Mouse (Mus musculus) layer of hippocampus, postnatal 25 days (tissue): ENCODE measurements around the gene Cdk9. TPM values are rescaled to one million over a fixed set of nuclear protein-coding genes. Genes with fewer than 3 reads are reported as not detected.

Experiments
- DNase-seq, 2 experiments: peaks; one replicate each; pipeline ENCODE4 v3.0.0; 2022; ENCODE audit warnings: mixed read lengths in 2 of 2, low spot score in 1 of 2; ENCODE audit errors: extremely low spot score in 1 of 2
- total RNA-seq, 2 experiments: library from RNA; stranded (reverse); gene quantifications; 2 replicates each; pipeline ENCODE4 v1.2.3; 2021

Gene Cdk9
- total RNA-seq, 2 experiments from 2014 or later, result 96.0 to 106 TPM

DNA sequence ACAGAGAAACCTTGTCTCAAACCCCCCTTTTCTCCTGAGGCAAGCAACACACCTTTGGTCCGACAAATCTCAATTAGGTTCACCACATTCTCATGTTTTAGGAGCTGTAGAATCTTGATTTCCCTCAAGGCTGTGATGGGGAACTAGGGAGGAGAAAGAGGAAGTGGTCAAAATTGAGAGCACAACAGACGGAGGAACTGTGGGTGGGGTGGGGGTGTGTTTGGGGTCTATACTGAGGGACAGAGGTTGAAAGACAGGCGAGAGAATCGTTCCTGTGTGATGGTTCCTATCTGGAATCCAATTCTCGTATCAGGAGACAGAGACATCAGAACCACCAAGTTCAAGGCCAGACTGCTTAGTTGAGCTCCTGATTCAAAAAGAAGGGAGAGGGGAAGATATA is 2.5 kb downstream of the Cdk9 start:
- no peak for DNase-seq

DNA sequence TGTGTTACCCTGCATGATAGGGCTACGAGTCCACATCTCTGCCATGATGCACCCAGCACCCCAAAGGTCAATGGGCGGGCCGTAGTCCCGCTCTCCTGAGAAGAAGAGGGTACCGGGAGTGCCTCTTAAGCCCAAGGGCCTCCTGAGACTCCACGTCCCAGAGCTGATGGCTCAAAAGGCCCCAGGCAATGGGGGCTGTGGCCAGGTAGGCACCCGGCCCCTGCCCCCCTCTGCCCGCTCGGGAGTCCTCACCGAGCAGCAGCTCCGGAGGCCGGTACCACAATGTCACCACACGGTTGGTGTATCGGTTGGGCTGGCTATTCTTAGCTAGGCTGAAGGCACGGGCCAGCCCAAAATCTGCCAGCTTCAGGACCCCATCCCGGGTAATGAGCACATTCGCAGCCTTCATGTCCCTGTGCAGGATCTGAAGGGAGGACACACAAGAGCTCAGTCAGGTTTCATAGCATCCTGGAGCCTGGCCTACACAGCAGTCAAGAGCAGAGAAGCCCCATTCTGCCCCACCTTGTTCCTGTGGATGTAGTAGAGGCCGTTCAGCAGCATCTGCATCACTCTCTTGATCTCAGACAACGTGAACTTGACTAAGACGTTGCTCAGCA is 3.2 kb downstream of the Cdk9 start:
- no peak for DNase-seq

DNA sequence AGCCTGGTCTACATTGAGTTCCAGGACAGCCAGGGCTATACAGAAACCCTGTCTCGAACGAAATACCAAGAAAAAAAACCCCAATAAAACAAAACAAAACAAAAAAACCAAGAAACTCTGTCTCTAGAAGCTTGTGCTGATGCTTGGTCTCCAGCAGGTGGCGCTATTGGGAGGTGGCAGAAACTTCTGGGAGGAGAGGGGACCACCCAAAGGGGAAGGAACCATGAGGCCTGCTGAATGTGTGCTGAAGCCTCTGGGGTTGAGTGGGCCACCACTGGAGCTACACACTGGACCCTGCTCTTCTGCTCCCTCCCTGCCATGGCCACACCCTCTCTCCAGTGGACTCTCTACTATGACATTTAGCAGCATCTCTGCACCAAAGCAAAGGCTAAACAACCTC is 4.2 kb downstream of the Cdk9 start:
- peak; percentile 36 to 69 for DNase-seq

DNA sequence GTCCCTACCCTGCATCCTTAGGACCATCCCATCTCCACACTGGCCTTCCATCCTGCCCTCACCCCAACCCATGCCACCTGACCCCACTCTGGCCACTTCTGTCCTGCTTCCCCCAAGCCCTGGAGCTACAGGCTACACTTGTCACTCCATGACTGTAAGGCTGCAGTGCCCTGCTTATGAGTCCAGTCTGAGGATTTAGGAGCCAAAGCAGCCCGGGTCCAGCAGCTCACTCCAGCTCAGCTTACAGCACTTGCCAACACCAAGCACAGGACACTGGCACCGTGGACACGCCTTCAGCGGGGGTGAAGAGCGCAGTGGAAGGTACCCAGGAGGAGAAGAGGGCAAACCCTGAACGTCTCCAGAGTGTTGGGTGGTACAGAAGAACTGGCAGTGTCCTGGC is 5.9 kb downstream of the Cdk9 start:
- DNase-seq, result no peak

DNA sequence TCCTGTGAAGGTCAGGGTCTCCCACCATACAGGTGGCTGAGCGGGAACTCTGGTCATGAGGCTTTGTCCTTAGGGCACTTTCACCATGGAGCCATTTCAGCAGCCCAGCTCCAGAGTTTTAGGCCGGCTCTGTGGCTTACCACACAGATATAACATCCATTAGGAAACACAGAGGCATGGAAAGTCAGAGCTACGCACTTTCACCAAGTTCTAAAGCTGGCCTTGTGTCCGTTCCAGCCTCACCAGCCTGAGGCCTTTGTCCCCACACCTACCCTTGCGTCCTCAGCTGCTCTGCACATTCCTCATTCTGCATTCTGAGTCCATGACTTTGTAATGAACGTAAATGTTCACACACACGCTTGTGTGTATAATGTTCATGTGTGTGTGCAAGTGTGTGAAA is 7.9 kb downstream of the Cdk9 start:
- DNase-seq, result no peak

DNA sequence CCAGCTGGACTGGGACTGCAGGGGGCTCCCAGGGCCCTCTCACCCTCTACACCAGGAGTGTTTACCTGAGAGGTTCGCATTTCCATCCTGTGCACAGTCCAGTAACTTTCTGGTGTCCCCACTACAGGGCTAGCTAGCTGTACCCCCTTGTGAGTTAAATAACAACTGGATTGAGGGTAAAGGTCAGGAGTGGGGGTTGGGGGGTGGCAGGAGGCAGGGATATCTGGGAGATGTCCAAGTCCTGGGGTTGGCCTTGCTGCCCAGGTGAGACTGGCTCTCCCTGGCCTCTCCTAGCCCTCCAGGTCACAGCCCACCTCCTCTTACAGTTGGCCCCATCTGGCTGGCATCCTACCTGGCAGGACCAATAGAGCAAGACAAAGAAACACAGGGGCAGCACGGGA is 8.9 kb downstream of the Cdk9 start, which contains the start of gene Fpgs:
Gene Fpgs, minus strand, starts transcription at position 125 of the 401 bp plus-strand sequence.
- DNase-seq, result no peak

DNA sequence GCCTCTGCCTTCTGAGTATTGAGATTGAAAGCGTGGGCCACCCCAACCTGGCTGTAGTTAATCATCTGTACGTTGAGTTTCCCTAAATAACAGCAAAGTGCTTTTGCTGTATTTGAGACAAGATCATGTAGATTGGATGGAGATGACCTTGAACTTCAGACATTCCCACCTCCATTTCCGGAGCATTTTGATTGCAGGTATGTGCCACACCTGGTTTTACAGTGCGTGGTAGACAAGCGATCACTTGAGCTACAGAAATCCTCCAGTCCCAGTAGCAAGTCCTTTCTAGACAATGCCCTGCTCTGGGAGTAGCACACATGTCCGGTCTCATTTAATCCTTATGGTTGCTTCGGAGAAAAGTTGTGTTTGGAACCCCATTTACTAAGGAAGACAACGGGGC is 9.8 kb downstream of the Cdk9 start:
- DNase-seq, result no peak

DNA sequence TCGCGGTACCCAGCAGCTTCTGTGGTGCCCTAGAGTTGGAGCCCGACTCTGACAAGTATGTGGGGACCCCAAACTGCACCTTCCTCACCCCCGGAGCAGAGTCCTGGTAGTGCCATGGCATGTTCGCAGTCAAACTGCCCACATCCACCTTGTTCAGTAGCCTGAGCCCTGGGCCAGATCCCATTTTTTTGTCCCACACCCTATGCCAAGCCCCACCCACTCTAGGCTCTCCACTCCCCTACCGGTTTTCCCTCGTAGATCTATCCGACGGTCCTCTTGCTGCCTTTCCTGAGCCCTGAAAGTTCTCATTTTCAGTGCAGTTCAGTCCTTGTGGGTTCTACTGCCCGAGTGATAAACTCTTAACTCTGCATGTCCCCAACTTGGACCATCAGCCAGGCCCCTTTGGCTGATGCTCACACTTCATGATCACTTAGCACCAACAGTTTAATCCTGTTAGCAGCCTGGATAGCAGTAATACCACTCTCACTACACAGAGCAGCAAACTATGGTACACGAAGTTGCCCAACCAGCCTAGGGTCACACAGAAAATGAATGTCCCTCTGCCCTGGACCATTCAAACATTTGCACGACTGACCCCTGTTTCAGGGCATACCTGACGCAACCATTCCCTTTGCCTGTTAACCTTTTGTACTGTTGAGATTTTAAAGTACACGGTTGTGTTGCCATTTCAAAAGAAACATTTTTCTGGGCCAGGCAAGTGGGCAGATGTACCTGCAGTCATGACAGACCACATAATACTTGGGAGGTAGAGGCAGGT is 11.7 kb downstream of the Cdk9 start:
- no peak for DNase-seq

DNA sequence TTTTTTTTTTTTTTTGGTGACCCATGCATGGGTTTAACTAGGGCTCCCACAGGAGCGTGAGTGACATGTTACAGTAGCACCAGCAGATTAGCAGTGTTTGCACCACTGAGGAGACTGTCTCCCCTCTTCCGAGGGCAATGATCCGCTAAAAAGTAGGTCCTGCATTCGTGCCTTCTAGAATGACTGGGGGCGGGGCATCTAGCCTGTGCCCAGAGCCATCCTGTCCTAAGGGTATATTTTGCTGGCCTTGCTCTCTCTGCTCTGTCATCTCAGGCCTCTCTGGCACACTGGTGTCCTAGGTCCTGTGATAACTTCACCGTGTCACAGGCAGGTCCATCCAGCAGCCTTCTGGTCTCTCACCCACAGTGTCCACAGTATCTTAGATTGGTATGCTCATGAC is 13.2 kb downstream of the Cdk9 start:
- DNase-seq, result no peak

DNA sequence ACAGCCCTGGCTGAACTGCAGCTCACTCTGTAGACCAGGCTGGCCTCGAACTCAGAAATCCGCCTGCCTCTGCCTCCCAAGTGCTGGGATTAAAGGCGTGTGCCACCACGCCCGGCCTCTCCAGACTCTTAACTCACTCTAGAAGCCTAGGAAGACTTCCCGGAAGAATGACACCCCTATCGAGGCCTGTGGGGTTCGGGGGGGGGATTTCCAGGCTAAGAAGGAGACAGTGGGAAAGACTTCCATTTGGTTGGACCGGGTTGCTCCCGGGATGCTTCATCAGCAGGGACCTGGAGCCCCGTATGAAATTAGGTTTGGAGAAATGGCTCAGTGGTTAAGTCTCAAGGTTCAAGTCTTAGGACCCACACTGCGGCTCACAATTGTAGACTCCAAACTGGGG is 18.2 kb downstream of the Cdk9 start:
- no peak for DNase-seq

DNA sequence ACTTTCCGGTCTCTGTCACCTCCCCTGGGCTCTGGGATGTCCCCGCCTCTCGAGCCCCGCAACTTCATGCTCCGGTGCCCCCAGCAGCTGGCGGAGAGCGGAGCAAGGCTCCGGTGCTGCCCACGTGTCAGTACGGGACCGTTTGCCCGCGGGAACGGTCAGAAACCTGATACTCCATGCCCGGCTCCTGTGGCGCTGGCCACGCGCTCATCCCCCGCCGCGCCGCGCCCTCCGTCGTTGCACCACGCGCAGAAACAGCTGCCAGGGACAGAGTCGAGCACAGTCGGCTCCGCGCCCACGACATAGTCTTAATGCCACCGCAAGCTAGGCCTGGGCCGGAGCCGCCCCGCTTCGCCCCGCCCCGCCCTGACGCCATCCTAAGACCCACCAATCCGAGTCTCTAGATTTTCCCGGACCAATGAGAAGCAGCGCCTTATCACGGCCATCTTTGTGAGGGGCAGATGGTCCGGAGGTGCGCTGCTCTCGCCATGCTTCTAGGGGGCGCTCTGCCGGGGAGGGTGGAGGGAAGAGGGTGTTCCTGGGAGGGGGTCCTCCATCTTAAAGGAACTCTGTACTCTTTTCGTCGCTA is 19.0 kb downstream of the Cdk9 start:
- DNase-seq, result peak; percentile 89 to 91

DNA sequence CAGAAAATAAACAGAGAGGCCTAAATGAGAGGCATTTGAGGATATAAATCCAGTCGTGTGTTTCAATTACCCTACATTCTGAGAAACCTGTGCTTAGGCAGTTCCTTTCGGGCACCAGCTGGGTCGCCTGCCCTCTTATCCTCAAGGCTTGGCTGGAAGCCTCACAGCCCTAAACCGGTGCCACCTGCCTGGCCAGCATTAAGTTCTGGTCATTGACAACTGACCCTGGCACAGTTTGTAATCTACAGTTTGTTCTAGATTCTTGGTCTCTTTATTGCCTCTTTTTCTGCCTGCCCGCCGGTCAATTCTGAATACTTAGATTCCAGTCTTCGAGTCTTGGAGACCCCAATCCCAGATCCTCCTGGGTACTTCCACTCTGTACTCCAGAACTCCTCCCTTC is 19.6 kb downstream of the Cdk9 start:
- no peak for DNase-seq

DNA sequence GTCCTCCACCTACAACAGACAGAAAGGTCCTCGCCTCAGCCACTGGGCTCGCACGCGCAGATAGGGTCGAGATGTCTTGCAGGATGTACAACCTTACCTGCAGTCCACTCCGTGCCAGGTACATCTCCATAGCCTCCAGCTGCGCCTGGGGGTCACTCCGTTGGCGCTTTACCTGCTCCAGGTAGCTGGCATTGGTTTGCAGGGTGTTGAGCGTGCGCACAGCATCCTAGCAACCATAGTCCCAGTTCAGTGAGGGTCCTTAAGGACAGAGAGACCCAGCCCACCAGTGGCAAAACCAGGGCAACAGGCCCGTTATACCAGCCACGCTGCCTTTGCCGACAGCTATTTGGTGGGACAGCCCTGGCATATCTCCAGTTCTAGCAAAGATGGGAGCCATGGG is 20.4 kb downstream of the Cdk9 start:
- DNase-seq, result no peak

DNA sequence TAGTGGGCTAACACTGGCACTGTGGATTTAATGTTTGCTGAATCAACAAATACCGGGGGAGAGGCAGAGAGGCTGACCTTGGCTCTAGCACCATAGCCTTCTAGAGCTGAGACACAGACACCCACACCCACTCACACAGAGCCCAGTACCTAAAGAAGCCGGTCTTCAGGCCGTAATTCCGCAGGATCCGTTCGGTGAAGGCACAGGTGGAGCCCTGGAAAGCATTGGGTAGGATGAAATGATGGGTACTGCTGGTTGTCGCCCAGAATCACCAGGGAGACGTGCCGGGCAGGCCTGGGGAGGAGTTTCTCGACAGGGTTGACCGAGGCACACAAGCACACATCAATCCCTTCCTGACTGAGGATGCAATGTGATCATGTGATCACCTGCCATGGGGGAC is 21.8 kb downstream of the Cdk9 start:
- DNase-seq, result no peak

DNA sequence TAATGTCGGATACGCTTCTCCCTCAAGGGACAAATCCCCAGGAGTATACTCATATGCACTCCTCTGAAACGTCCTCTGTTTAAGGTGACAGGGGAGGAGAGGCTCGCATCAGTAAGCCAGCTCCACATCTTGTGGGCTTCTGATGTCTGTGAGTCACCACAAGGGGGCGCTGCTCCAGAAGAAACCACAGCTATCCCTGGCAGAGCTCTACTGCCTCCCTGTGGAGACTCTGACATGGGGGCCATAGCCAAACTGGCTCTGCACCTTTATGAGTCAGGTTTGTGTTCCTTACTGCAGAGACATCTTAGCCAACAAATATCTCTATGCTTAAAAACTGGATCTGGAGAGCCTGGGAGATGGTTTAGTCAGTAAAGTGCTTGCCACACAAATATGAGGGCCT is 23.5 kb downstream of the Cdk9 start:
- peak; percentile 82 to 96 for DNase-seq

DNA sequence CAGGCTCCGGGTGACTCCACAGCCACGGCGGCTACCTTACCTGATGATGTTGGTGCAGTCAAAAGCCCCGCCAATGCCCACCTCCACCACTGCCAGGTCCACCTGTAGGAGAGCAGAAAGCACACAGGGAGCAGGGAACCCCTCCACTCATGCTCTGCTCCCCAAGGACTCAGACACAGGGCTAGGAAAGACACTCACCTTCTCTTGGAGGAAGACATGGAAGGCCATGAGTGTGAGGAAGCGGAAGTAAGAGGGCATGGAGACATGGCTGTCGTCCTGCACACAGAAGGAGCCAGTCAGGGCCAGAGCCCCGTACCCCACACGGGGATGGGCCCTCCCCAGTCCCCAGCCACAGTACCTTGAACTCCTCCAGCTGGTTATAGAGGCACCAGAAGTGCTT is 25.3 kb downstream of the Cdk9 start:
- no peak for DNase-seq

DNA sequence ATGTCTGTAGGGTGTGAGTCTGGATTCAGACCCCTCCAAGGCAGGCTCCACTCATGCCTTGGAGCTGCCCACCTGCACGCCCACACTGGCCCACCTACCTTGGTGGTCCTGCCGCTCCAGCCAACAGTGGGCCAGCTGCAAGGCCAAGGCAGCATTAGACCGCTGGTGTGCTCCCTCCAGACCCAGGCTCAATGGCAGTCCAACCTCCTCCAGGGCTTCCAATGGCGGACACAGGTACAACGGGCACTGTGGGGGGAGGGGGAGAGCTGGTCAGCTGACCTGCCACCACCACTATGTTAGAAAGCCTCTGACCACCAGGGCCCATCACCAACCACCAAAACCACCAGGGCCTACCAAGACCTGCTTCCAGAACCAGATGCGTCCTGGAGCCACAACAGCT is 26.2 kb downstream of the Cdk9 start:
- no peak for DNase-seq

DNA sequence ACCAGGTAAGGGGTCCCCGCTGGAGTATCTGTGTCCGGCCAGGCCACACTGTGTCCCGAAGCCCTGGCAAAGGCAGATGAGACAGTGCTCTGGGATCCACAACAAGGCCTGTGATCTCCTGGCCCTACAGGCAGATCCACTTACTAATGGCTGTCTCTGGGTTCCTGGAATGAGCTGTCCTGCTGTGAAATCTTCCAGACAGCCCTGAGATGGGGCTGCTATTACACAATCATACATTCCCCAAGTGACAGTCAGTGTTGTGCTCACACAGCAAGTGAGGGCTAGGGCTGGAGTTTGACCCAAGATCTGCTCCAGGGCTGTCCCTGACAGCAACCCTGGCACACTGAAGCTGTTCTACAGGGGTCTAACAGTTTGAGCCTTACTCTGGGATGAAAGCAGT is 27.1 kb downstream of the Cdk9 start:
- no peak for DNase-seq

DNA sequence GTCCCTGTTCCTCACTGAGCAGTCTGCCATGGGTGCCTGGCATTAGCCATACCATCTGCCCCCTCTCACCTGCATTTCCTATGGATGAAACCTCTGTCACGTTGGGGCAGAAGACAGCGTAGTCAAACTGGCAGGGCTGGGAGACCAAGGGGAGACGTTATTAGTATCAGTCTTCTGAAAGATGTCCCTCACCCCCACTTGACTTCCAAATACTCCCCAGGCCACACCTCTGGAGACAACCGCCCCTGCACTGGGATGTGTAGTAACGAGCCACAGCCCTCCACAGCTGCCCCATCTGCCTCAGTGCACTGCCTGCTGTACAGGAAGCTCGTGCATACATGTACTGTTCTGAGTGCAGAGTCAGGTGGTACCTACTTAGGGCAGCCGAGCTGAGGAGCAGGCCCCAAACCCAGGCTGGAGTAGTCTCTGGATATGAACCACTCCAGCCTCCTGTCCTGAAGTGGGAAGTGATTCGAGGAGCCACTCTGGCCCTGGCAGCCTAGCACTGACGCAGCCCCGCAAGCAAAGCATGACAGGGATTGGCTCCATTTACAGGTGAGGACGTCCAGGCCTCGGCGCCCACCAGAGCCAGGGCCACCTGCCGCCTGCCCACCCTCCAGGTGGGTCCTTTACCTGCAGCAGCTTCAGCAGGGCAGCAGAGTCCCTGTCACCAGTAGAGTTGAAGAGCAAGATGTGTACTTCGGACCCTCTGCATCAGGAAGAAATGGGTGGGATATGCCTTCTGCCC is 28.0 kb downstream of the Cdk9 start:
- DNase-seq, result no peak

DNA sequence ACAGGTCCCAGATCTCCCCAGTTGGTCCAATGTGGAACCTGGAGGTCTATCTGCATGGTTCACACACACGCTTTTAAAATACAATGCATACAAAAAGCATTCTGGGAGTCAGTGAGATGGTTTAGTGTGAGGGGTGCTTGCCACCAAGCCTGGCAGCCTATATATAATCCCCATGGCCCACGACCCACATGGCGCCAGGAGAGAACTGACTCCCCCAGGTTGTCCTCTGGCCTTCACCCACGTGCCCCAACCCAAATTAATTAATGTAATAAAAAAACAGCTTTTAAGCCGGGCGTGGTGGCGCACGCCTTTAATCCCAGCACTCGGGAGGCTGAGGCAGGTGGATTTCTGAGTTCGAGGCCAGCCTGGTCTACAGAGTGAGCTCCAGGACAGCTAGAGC is 29.2 kb downstream of the Cdk9 start:
- no peak for DNase-seq

DNA sequence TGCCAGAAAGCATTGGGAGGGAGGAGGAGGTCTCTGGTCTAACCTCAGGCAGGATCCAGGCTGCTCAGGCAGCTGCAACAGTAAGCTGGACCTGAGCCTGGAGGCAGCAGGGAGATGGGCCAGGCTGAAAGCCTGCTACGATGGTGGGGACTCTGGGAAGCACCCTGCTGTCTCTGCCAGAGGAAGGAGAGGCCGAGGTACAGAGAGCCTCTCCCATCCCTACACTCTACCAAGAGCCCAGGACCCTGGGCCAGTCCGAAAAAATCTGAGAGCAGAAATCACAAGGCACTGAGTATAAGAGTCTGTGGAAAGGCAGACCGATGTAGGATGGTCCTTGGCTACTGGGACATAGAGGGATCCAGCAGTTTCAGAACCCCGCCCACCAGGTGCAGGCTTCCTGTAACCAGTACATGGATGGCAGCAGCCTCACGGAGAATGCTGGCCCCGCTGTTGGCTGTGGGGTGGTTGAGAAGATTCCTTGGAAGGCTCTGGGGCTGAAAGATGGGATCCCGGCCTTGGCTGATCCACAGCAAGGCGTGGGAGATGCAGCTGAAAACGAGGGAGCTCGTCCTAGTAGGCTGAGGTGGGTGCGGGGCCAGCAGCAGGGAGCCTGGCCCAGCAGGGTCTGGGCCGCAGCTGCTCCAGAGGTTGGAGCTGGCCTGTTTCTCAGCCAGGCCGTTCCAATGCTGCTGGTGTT is 30.0 kb downstream of the Cdk9 start:
- DNase-seq, result no peak
